In the genomic region with DNA sequence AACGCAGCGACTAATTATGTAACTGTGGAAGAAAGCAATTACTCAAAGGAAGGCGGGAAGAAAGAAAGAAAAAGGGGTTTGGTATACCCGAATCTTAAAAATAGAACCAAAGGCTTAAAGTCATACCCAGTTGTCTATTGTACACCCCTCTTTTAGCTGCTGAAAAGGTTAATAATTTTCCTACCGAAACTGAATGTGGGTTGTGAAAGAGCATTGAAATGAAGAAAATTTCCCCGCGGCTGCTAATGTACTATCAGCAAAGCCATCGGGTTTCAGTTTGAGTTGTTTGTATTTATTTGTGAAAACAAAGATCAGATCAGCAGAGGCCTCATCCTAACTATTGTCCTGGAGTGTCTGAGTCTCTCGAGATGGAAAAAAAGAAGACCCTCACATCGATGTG, we compare ENCODE assay signal across 28 mouse cellular contexts.
A peak's percentile ranks its signal among the peaks of the same experiment; 100 is the strongest.
DNase-seq lines count a peak whose midpoint lies in the region; ATAC-seq and TF ChIP-seq lines count a peak whose summit lies in the region.
"Had no signal": no experiment of that assay in that cellular context is flagged by ENCODE, and none has a peak within 500 bp of the region (broad histone marks: within the 10 kb centered on the region; RNA-seq: fewer than 3 reads in every experiment).

No protein-coding gene starts in this region.

- TF ChIP-seq POLR2A in spleen, adult 2 months (IDR thresholded peaks at IDR 0.05; ENCODE audit: low read depth, low read length), result no peak

- H3K9ac ChIP-seq in intestine, postnatal 0 days (ENCODE audit: low read depth, low read length), result no peak overlapping the region
- no peak overlapping the region for H3K9ac ChIP-seq in forebrain, postnatal 0 days
- H3K9ac ChIP-seq: hindbrain, embryonic 13.5 days; liver, embryonic 14.5 days; neural tube, embryonic 15.5 days had no signal

- TF ChIP-seq CTCF in gastrocnemius, adult 2 months (IDR thresholded peaks at IDR 0.05), result no peak
- no peak for TF ChIP-seq CTCF in spleen, adult 2 months (IDR thresholded peaks at IDR 0.05; ENCODE audit: extremely low read depth, insufficient read depth, insufficient read length, insufficient replicate concordance)
- TF ChIP-seq CTCF in intestine, postnatal 0 days (IDR thresholded peaks at IDR 0.05; ENCODE audit: low read depth), result no peak
- no peak for TF ChIP-seq CTCF in forebrain, postnatal 0 days (IDR thresholded peaks at IDR 0.05; ENCODE audit: low read depth)

- no peak overlapping the region for H3K27ac ChIP-seq in gastrocnemius, adult 2 months
- H3K27ac ChIP-seq in spleen, adult 2 months (ENCODE audit: insufficient read depth, low read length), result peak overlapping the region; percentile 7; the same call in 1 of the 2 replicates
- H3K27ac ChIP-seq in intestine, postnatal 0 days (ENCODE audit: low read depth, low read length), result no peak overlapping the region
- H3K27ac ChIP-seq in forebrain, postnatal 0 days (ENCODE audit: low read depth, low read length), result no peak overlapping the region
- H3K27ac ChIP-seq: heart, embryonic 10.5 days; hindbrain, embryonic 13.5 days; liver, embryonic 14.5 days; neural tube, embryonic 15.5 days had no signal

- H3K9me3 ChIP-seq in intestine, postnatal 0 days (ENCODE audit: control insufficient read depth), result no peaks in the 10 kb centered on the region
- no peaks in the 10 kb centered on the region for H3K9me3 ChIP-seq in forebrain, postnatal 0 days (ENCODE audit: low read length)
- H3K9me3 ChIP-seq: heart, embryonic 10.5 days; hindbrain, embryonic 13.5 days; neural tube, embryonic 15.5 days had no signal

- intact Hi-C loops in gastrocnemius, adult 2 months (cut with DNase I), result no loop called here

- peaks cover 27% of the 10 kb centered on the region for H3K4me1 ChIP-seq in spleen, adult 2 months (ENCODE audit: control insufficient read depth, insufficient read depth, insufficient read length)
- no peaks in the 10 kb centered on the region for H3K4me1 ChIP-seq in intestine, postnatal 0 days (replicated peaks; ENCODE audit: control insufficient read depth, insufficient read depth, low read length)
- 0 out of 2 replicates have a peak, but pooled peaks cover 3% of the 10 kb centered on the region for H3K4me1 ChIP-seq in forebrain, postnatal 0 days (ENCODE audit: insufficient read depth)

- 72% methylated on average over 10 of the region's 10 CpGs for WGBS in spleen, adult 2 months
- 35% methylated on average over 10 of the region's 10 CpGs for WGBS in intestine, postnatal 0 days
- WGBS in forebrain, postnatal 0 days, result 66% methylated on average over 10 of the region's 10 CpGs

- H3K27me3 ChIP-seq in spleen, adult 2 months (ENCODE audit: control insufficient read depth, insufficient read depth, low read length), result no peaks in the 10 kb centered on the region
- H3K27me3 ChIP-seq in intestine, postnatal 0 days (replicated peaks; ENCODE audit: control insufficient read depth, insufficient read depth, low read length), result no peaks in the 10 kb centered on the region
- H3K27me3 ChIP-seq in forebrain, postnatal 0 days (ENCODE audit: insufficient read depth, low read length), result no peaks in the 10 kb centered on the region
- H3K27me3 ChIP-seq: hindbrain, embryonic 13.5 days; neural tube, embryonic 15.5 days had no signal

- no peak for ATAC-seq in intestine, postnatal 0 days
- no peak for ATAC-seq in forebrain, postnatal 0 days
- no peak for ATAC-seq in granulocyte monocyte progenitor cell, adult 5-6 weeks (replicated peaks; ENCODE audit: poor library complexity, severe bottlenecking)
- ATAC-seq: forebrain, embryonic 16.5 days had no signal

- DNase-seq in gastrocnemius, adult 2 months, result no peak
- DNase-seq in gastrocnemius, postnatal 10 days, result no peak
- no peak for DNase-seq in spleen, adult 2 months (ENCODE audit: low read depth in 1 of 2, low spot score in 2 of 2)
- DNase-seq in spleen, postnatal 14 days (ENCODE audit: low spot score in 2 of 2), result no peak
- no peak for DNase-seq in forebrain, postnatal 0 days
- DNase-seq: adrenal gland, adult 8-10 months; cerebellum, adult 2 months; cerebellum, postnatal 14 days; gastrocnemius, postnatal 14 days; heart, postnatal 4 days; kidney, adult 8-10 months; kidney, postnatal 10 days; layer of hippocampus, adult 9-11 months; liver; lung, adult 2 months; midbrain, embryonic 14.5 days; retina, postnatal 1 day; right cerebral cortex, postnatal 14 days; thymus, adult 2 months; thymus, postnatal 4 days had no signal

- H3K4me2 ChIP-seq in intestine, postnatal 0 days (replicated peaks; ENCODE audit: low read depth), result peak overlapping the region; percentile 24
- no peak overlapping the region for H3K4me2 ChIP-seq in forebrain, postnatal 0 days (ENCODE audit: low read depth)
- H3K4me2 ChIP-seq: hindbrain, embryonic 13.5 days; neural tube, embryonic 15.5 days had no signal

- peak overlapping the region; percentile 20 for H3K4me3 ChIP-seq in gastrocnemius, adult 2 months
- H3K4me3 ChIP-seq in spleen, adult 2 months (ENCODE audit: extremely low read depth, insufficient read depth, insufficient read length), result no peak overlapping the region
- 0 out of 2 replicates have a peak overlapping the region, but pooled peaks have one; percentile 2 for H3K4me3 ChIP-seq in intestine, postnatal 0 days (ENCODE audit: low read depth, low read length)
- H3K4me3 ChIP-seq in forebrain, postnatal 0 days (ENCODE audit: low read depth, low read length), result no peak overlapping the region
- H3K4me3 ChIP-seq: erythroblast, embryonic 14.5 days; heart, embryonic 10.5 days; hindbrain, embryonic 13.5 days; neural tube, embryonic 15.5 days had no signal

- no peaks in the 10 kb centered on the region for H3K36me3 ChIP-seq in spleen, adult 2 months (ENCODE audit: control insufficient read depth, insufficient read depth, low read length)
- no peaks in the 10 kb centered on the region for H3K36me3 ChIP-seq in intestine, postnatal 0 days (ENCODE audit: control insufficient read depth, insufficient read depth)
- H3K36me3 ChIP-seq in forebrain, postnatal 0 days (ENCODE audit: insufficient read depth), result no peaks in the 10 kb centered on the region
- H3K36me3 ChIP-seq: heart, embryonic 10.5 days; hindbrain, embryonic 13.5 days; neural tube, embryonic 15.5 days had no signal

Comparison
In these comparisons a context has a peak if more than half of its experiments do, and no peak if none do; other contexts are left out.
1. H3K4me3 ChIP-seq: peak in gastrocnemius, adult 2 months (single experiment) and intestine, postnatal 0 days (single experiment); none in spleen, adult 2 months (single experiment) and forebrain, postnatal 0 days (single experiment).